23 mouse cellular contexts compared by ENCODE assay signal in the genomic region with DNA sequence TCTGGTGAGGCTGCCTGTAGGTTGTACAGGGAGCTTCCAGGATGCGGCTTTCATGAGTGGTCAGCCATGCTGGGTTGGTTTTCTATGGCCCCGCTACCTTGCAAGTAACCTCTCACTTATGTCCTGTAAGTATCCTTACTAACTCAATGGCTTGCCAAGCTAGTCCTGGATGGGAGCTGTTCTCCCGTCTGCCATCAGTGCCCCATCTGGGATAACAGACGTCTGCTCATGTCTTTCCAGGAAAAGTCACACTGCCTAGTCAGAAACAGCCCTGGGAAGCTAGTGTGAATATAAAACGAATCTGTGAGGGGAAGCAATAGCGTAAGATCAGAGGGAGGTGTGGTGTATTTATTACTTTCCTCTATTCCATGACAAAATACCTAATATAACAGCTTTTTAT.
A peak's percentile ranks its signal among the peaks of the same experiment; 100 is the strongest.
DNase-seq lines count a peak whose midpoint lies in the region; TF ChIP-seq lines count a peak whose summit lies in the region.
"Had no signal": no experiment of that assay in that cellular context is flagged by ENCODE, and none has a peak within 500 bp of the region (broad histone marks: within the 10 kb centered on the region; RNA-seq: fewer than 3 reads in every experiment).

No protein-coding gene starts in this region.

- TF ChIP-seq CTCF in thymus, adult 2 months (IDR thresholded peaks at IDR 0.05; ENCODE audit: borderline replicate concordance, control insufficient read depth, extremely low read depth, insufficient read depth, low read length, poor library complexity), result no peak
- no peak for TF ChIP-seq CTCF in gastrocnemius, adult 2 months (IDR thresholded peaks at IDR 0.05)

- H3K4me3 ChIP-seq in thymus, adult 2 months (ENCODE audit: control insufficient read depth, insufficient read depth, low read length), result no peak overlapping the region
- no peak overlapping the region for H3K4me3 ChIP-seq in gastrocnemius, adult 2 months
- H3K4me3 ChIP-seq: embryonic facial prominence, embryonic 12.5 days; erythroblast, embryonic 14.5 days; heart, adult 2 months; left cerebral cortex, adult 2 months; megakaryocyte, embryonic 14.5 days; midbrain, embryonic 15.5 days had no signal

- H3K4me1 ChIP-seq in thymus, adult 2 months (replicated peaks; ENCODE audit: control insufficient read depth, insufficient read depth, low read length), result no peaks in the 10 kb centered on the region
- H3K4me1 ChIP-seq: embryonic facial prominence, embryonic 12.5 days; megakaryocyte, embryonic 14.5 days had no signal

- WGBS in thymus, adult 2 months, result 90% methylated on average over 6 of the region's 6 CpGs

- intact Hi-C loops in gastrocnemius, adult 2 months (cut with DNase I), result no loop called here

- no peak overlapping the region for H3K27ac ChIP-seq in thymus, adult 2 months (ENCODE audit: control insufficient read depth, insufficient read depth, low read length)
- no peak overlapping the region for H3K27ac ChIP-seq in gastrocnemius, adult 2 months
- H3K27ac ChIP-seq: embryonic facial prominence, embryonic 12.5 days; heart, adult 2 months; left cerebral cortex, adult 2 months; midbrain, embryonic 15.5 days had no signal

- TF ChIP-seq POLR2A in thymus, adult 2 months (IDR thresholded peaks at IDR 0.05; ENCODE audit: control insufficient read depth, extremely low read depth, insufficient read depth, low read length, poor library complexity), result no peak

- no peaks in the 10 kb centered on the region for H3K27me3 ChIP-seq in thymus, adult 2 months (ENCODE audit: control insufficient read depth, insufficient read depth, low read length)
- H3K27me3 ChIP-seq: embryonic facial prominence, embryonic 12.5 days; midbrain, embryonic 15.5 days had no signal

- H3K36me3 ChIP-seq in thymus, adult 2 months (ENCODE audit: control insufficient read depth, insufficient read depth, low read length), result no peaks in the 10 kb centered on the region
- H3K36me3 ChIP-seq: embryonic facial prominence, embryonic 12.5 days; midbrain, embryonic 15.5 days had no signal

- peak; percentile 47 to 61 for DNase-seq in cerebellum, postnatal 14 days
- no peak for DNase-seq in cerebellum, adult 9-10 months
- DNase-seq in right cerebral cortex, postnatal 4 days, result peak; percentile 22
- DNase-seq in right cerebral cortex, postnatal 25 days, result no peak
- peak; percentile 48 to 61 for DNase-seq in layer of hippocampus, adult 8-10 months (ENCODE audit: low spot score in 2 of 2)
- no peak for DNase-seq in thymus, adult 2 months
- DNase-seq in yolk sac, embryonic 10.5 days (ENCODE audit: low spot score), result no peak
- no peak for DNase-seq in gastrocnemius, adult 2 months
- DNase-seq: adrenal gland, postnatal 10 days; cerebellum, adult 18-20 months; gastrocnemius, postnatal 14 days; heart, adult 2 months; heart, postnatal 36 days; kidney, adult 18-20 months; kidney, postnatal 14 days; lung, adult 18-20 months; lung, postnatal 14 days; thymus, postnatal 4 days had no signal

Comparison
In these comparisons a context has a peak if more than half of its experiments do, and no peak if none do; other contexts are left out.
1. DNase-seq: peak in cerebellum, postnatal 14 days (2 of 2), right cerebral cortex, postnatal 4 days (single experiment) and layer of hippocampus, adult 8-10 months (2 of 2); none in cerebellum, adult 9-10 months (single experiment), right cerebral cortex, postnatal 25 days (single experiment), thymus, adult 2 months (single experiment), yolk sac, embryonic 10.5 days (single experiment) and gastrocnemius, adult 2 months (single experiment).